Mouse (Mus musculus): ENCODE measurements around the gene Vps25. TPM values are rescaled to one million over a fixed set of nuclear protein-coding genes. Genes with fewer than 3 reads are reported as not detected.
A peak's percentile ranks its signal among the peaks of the same experiment; 100 is the strongest.

Vps25 gene
- polyA plus RNA-seq (2015; fragmentation: Nextera tagmentation; extraction: Ambion mirVana): 106 and 118 TPM in 2 replicates

DNA sequence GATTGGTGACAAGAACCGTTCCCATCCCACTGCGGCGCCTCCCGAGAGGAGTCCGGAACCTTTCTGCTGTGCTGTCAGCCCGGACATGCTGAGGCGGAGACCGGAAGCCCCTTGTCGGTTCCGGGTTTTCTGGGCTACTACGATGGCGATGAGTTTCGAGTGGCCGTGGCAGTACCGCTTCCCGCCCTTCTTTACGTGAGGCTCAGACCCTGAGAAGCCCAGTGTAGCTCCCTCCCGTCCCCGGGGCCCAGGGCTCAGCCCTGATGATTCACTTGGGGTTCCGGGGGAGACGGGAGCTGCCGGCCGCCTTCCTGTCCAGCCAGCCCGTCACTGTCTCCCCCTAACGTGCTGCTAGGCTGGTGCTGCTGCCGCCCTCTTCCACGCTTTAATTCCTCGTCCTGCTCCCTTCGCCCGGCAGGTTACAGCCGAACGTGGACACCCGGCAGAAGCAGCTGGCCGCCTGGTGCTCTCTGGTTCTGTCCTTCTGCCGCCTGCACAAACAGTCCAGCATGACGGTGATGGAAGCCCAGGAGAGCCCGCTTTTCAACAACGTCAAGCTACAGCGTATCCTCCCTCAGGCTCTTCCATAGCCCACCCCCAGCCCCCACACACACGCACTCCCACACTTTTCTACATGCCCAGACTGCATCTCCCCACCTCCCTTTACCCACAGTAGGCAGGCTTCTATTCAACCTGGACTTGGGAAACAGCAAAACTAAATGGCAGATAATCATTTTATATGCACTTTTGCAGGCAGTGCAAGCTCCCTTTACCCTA, at the start of gene Vps25:
Vps25 (plus strand) TSS at position 95 of the 777 bp plus-strand sequence.
- peak; percentile 78 for ATAC-seq (ENCODE audit: insufficient number of reproducible peaks, insufficient read depth, low FRiP score, low TSS enrichment, low read depth)
- H3K9me3 ChIP-seq: no peaks in the 10 kb centered on the region
- under 1% methylated on average over 40 of the region's 40 CpGs for WGBS
- H3K4me1 ChIP-seq: peaks cover 23% of the 10 kb centered on the region
- H3K9ac ChIP-seq: peak within 1 kb of the TSS; percentile 93
- peak within 1 kb of the TSS; percentile 76 for H3K4me3 ChIP-seq
- H3K27me3 ChIP-seq: no peaks in the 10 kb centered on the region
- peak within 1 kb of the TSS; percentile 89 for H3K27ac ChIP-seq
- H3K4me2 ChIP-seq: peak within 1 kb of the TSS; percentile 94
- H3K36me3 ChIP-seq: peaks cover 19% of the 10 kb centered on the region

DNA sequence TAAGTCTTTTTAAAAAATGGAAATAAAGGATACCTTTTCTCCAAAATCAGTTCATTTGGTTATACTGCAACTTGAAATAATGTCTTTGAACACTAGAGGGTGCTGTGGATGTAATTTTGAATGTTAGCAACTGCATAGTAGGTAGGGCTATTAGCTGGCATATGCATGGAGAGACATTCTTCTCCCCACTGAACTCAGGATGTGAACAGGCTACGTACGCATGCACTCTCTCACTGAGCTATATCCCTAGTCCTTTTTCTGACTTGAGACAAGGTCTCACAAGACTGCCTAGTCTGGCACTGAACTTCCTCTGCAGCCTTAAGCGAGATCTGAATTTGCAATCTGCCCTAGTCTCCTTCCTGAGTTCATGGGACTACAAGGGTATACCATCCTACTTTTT, 41.5 kb upstream of the Vps25 start:
- H3K27ac ChIP-seq: no peak overlapping the region
- no peak overlapping the region for H3K4me3 ChIP-seq
- no peak overlapping the region for H3K9ac ChIP-seq
- H3K27me3 ChIP-seq: no peaks in the 10 kb centered on the region
- peaks cover 74% of the 10 kb centered on the region for H3K36me3 ChIP-seq
- no peaks in the 10 kb centered on the region for H3K9me3 ChIP-seq
- WGBS: 39% methylated on average over 3 of the region's 3 CpGs
- H3K4me1 ChIP-seq: no peaks in the 10 kb centered on the region
- no peak overlapping the region for H3K4me2 ChIP-seq
- ATAC-seq (ENCODE audit: insufficient number of reproducible peaks, insufficient read depth, low FRiP score, low TSS enrichment, low read depth): no peak

DNA sequence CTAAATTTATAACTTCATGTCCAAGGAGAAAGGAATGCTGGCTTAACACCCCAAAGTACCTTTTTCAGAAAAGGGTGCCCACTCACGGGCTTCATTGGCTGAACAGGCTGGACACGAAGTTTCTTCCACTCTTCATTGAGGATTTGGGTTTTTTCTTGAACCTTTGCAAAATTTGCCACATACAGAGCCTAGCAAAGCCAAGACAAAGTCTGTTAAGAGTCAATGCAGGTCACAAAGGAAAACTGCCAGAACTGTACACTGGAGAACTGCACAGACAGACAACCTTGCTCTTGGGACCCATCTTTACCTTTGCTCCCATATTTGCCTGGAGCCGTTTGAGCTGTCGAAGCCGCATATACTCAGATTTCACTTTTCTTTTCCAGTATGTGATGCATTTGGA, 36.6 kb upstream of the Vps25 start:
- 84% methylated on average over 5 of the region's 5 CpGs for WGBS

DNA sequence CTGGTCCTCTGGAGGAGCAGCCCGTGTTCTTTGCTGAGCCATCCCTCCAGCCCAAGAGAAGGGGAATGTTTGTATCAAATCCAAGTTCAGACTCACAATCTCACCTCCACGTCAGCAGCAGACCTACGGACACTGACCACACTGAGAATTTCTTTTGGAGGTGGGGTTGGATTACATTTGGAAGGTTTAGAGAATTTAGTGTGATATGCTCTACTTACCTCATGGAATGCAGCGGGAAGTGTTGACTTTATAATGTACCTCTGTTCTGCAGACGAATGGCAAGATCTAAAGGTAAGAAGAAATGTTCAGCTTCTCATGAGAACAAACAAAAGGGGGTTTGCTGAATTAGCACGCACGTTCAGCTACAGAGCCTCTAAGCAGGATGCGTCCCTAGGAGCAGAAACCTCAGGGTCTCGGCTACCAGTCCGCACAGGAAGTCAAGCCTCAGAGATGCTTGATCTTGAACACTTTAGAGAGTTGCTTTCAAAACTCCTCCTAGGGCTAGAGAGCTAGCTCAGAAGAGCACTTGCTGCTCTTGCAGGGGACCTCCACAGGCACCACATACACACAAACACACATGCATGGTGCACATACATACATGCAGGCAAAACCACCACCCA, 35.0 kb upstream of the Vps25 start:
- Histone ChIP-seq H3K4me2 (no peak overlapping the region), H3K36me3 (peaks cover 41% of the 10 kb centered on the region), H3K9me3 (no peaks in the 10 kb centered on the region), H3K4me1 (no peaks in the 10 kb centered on the region), H3K27ac (no peak overlapping the region), H3K9ac (no peak overlapping the region), H3K27me3 (no peaks in the 10 kb centered on the region), H3K4me3 (no peak overlapping the region)
- no peak for ATAC-seq (ENCODE audit: insufficient number of reproducible peaks, insufficient read depth, low FRiP score, low TSS enrichment, low read depth)
- 79% methylated on average over 10 of the region's 10 CpGs for WGBS

More for the DNA sequence above, 36.6 kb upstream of the Vps25 start:
- Histone ChIP-seq H3K36me3 (peaks cover 49% of the 10 kb centered on the region), H3K4me3 (no peak overlapping the region), H3K4me2 (no peak overlapping the region), H3K9ac (no peak overlapping the region), H3K27ac (no peak overlapping the region), H3K9me3 (no peaks in the 10 kb centered on the region), H3K27me3 (no peaks in the 10 kb centered on the region), H3K4me1 (no peaks in the 10 kb centered on the region)
- no peak for ATAC-seq (ENCODE audit: insufficient number of reproducible peaks, insufficient read depth, low FRiP score, low TSS enrichment, low read depth)

DNA sequence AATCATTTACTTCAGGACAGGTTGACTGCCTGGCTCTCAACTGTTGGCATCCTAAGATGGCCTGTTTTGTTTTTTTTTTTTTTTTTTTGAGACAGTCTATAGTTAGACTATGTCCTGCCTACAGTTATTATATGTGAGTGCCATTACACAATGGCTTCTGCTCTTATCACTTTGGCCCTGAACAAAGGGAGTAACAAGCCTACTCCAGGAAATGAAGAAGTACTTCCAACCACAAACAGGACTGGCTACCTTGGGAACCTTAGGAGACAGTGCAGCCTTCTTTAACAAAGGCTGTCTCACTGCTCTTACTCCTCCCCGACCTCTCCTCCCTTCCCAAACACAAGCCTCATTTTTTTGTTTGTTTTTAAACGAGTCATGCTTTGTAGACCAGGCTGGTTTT, 32.7 kb upstream of the Vps25 start:
- WGBS: 60% methylated on average over 2 of the region's 2 CpGs
- no peak overlapping the region for H3K4me3 ChIP-seq
- peaks cover 16% of the 10 kb centered on the region for H3K4me1 ChIP-seq
- H3K9me3 ChIP-seq: no peaks in the 10 kb centered on the region
- no peak overlapping the region for H3K27ac ChIP-seq
- no peak overlapping the region for H3K9ac ChIP-seq
- ATAC-seq (ENCODE audit: insufficient number of reproducible peaks, insufficient read depth, low FRiP score, low TSS enrichment, low read depth): no peak
- H3K4me2 ChIP-seq: no peak overlapping the region
- H3K36me3 ChIP-seq: peaks cover 19% of the 10 kb centered on the region
- H3K27me3 ChIP-seq: no peaks in the 10 kb centered on the region

DNA sequence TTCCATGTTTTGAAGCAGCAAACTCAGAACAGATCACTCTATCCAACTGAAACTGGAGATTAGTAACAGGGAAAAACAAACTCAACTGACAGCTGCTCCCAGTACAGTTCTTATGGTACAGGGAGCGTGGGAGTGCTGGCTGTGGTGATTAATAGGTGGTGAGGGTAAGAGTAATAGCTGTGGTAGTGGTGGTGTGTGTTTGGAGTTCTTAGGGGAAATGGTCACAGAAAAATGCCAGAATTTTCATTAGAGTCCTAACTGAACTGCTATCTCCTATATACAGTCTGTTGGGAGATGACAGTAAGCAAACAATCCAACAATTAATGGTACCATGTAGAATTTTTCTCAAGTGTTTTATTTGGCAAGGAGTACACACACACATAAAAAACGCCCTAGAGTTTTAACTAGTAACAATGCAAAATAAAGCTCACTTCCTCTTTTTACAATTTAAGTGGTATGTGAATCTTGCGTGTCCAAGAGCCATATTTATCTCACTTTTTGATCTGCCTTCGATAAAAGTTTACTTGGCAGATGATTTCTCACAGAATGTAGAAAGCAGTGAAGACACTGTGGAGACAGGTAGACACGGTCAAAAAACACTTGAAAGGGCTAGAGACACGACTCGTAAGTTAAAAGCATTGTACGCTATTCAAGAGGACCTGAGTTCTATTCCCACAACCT, 32.1 kb upstream of the Vps25 start:
- no peaks in the 10 kb centered on the region for H3K9me3 ChIP-seq
- H3K27me3 ChIP-seq: no peaks in the 10 kb centered on the region
- peaks cover 16% of the 10 kb centered on the region for H3K4me1 ChIP-seq
- no peak overlapping the region for H3K27ac ChIP-seq
- no peak for ATAC-seq (ENCODE audit: insufficient number of reproducible peaks, insufficient read depth, low FRiP score, low TSS enrichment, low read depth)
- H3K36me3 ChIP-seq: peaks cover 18% of the 10 kb centered on the region
- 88% methylated on average over 8 of the region's 8 CpGs for WGBS
- H3K4me3 ChIP-seq: no peak overlapping the region
- no peak overlapping the region for H3K4me2 ChIP-seq
- H3K9ac ChIP-seq: no peak overlapping the region

DNA sequence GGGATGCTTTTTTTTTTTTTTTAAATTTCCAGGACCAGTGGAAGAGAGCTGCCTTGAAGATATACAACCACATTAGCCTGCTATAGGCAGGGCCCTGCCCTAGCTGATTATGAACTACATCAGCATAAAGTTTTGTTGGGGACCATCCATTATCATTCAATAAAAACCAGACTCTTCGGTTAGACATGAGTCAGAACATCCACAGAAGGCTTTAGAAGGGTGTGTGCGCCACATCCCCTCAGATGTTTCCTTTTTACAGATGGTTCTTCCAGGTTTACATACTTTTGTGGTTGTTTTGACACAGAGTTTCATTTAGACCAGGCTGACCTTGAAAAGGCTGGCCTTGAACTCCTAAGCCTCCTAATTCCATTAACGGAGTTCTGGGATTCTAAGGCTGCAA, 29.2 kb upstream of the Vps25 start:
- WGBS: 88% methylated on average over 3 of the region's 3 CpGs
- H3K4me2 ChIP-seq: no peak overlapping the region
- H3K4me3 ChIP-seq: no peak overlapping the region

DNA sequence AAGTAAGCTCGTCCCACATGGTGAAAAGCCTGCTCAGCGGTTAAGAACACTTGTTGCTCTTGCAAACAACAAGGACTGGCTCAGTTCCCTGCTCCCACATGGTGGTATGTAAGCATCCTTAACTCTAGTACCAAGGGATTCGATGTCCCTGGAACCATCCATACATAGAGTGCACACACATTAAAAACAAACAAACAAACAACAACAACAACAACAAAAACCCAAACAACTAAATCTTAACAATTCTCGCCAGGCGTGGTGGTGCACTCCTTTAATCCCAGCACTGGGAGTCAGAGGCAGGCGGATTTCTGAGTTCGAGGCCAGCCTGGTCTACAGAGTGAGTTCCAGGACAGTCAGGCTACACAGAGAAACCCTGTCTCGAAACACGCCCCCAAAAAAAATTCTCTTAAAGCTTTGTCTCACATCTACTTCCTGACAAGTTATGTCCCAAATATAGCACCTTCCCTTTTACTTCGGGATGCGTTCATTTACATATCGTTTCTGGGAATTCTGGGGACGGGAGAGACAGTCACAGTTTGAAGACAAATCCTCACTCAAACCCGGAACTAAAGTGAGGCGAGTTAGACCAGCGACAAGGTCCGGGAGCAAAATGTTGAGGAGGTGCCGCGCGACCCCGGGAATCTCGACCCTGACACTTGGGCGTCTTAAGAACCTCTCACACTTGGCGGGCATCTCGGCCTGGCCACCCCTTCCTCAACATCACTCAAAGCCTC, 28.0 kb upstream of the Vps25 start:
- peak overlapping the region; percentile 69 for H3K27ac ChIP-seq
- H3K9me3 ChIP-seq: no peaks in the 10 kb centered on the region
- ATAC-seq (ENCODE audit: insufficient number of reproducible peaks, insufficient read depth, low FRiP score, low TSS enrichment, low read depth): no peak
- 17% methylated on average over 25 of the region's 25 CpGs for WGBS
- H3K9ac ChIP-seq: peak overlapping the region; percentile 84
- H3K27me3 ChIP-seq: no peaks in the 10 kb centered on the region
- H3K4me3 ChIP-seq: peak overlapping the region; percentile 84
- peaks cover 3% of the 10 kb centered on the region; the same call in 1 of the 2 replicates for H3K36me3 ChIP-seq
- peaks cover 32% of the 10 kb centered on the region for H3K4me1 ChIP-seq
- H3K4me2 ChIP-seq: peak overlapping the region; percentile 77

More for the DNA sequence above, 29.2 kb upstream of the Vps25 start:
- ATAC-seq (ENCODE audit: insufficient number of reproducible peaks, insufficient read depth, low FRiP score, low TSS enrichment, low read depth): no peak
- no peak overlapping the region for H3K27ac ChIP-seq
- peaks cover 3% of the 10 kb centered on the region; the same call in 1 of the 2 replicates for H3K36me3 ChIP-seq
- H3K9ac ChIP-seq: no peak overlapping the region
- no peaks in the 10 kb centered on the region for H3K9me3 ChIP-seq
- no peaks in the 10 kb centered on the region for H3K27me3 ChIP-seq
- H3K4me1 ChIP-seq: peaks cover 21% of the 10 kb centered on the region

DNA sequence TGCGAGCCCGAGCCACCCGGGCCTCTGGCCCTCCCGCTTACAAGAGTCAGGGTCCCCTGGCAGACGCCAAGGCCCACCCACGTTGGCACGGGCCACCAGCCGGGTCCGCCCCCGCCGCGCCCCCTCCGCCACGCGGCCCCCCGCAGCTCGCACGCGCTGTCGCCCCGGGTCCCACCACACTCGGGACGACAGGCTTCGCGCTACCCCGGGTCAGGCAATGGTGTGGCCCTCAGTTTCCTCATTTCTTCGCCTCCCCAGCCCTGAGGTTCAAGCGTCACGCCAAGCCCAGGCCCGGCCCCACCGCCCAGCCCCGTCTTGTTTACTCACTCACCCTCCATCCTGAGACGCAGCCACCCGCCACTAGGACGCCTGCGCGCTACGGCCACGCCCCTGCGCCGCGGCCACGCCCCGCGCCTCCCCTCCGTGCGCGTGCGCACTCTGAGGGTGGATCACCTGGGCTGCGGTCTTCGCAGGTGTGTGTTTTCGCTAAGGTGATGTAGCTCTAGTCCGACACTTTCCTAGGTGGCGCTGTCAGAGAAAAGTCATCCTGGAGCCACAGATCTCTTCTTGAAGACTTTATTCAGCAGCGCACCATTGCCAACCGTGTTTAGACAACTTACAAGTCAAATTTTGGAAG, 27.3 kb upstream of the Vps25 start, which contains the start of gene Ezh1:
Ezh1 (minus strand) TSS at position 399 of the 637 bp plus-strand sequence.
- under 1% methylated on average over 56 of the region's 56 CpGs for WGBS

DNA sequence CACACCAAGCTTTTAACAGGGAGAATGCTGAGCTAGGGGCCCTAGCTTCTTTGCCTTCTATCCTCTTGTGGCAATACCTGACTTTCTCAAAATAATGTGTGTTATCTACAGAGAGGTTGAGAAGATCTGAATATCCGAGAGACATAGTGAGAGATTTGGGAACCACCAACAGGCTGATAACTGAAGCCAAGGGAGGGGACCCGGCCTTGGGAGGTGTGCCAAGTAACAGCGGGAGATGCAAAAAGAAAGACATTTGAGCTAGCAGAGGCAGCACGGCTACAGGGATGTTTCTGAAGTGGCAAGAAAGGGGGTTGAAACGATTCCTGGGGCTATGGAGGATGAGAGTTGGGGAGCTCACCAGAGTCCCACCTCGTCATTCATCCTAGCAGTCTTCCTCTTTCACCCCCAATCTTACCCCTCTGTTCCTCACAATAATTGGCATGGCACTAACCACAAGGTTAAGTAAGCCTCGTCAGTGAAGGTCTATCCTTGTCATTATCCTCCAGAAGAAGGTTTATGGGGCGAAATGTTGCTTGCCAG, 24.1 kb upstream of the Vps25 start:
- no peak for ATAC-seq (ENCODE audit: insufficient number of reproducible peaks, insufficient read depth, low FRiP score, low TSS enrichment, low read depth)
- Histone ChIP-seq H3K27ac (peak overlapping the region; percentile 85), H3K4me2 (peak overlapping the region; percentile 23; the same call in 1 of the 2 replicates), H3K36me3 (no peaks in the 10 kb centered on the region), H3K27me3 (no peaks in the 10 kb centered on the region), H3K9ac (no peak overlapping the region), H3K4me1 (peaks cover 50% of the 10 kb centered on the region), H3K4me3 (0 out of 2 replicates have a peak overlapping the region, but pooled peaks have one; percentile 0), H3K9me3 (no peaks in the 10 kb centered on the region)
- WGBS: 29% methylated on average over 8 of the region's 8 CpGs

More for the DNA sequence above, 27.3 kb upstream of the Vps25 start, which contains the start of gene Ezh1:
- Histone ChIP-seq H3K9ac (peak within 1 kb of the TSS; percentile 84), H3K4me3 (peak within 1 kb of the TSS; percentile 84), H3K9me3 (no peaks in the 10 kb centered on the region), H3K4me1 (peaks cover 39% of the 10 kb centered on the region), H3K27ac (peak within 1 kb of the TSS; percentile 69), H3K36me3 (peaks cover 3% of the 10 kb centered on the region; the same call in 1 of the 2 replicates), H3K27me3 (no peaks in the 10 kb centered on the region), H3K4me2 (peak within 1 kb of the TSS; percentile 77)
- peak; percentile 84 for ATAC-seq (ENCODE audit: insufficient number of reproducible peaks, insufficient read depth, low FRiP score, low TSS enrichment, low read depth)
